Mouse (Mus musculus): ENCODE data around the gene Olfr317.

DNA sequence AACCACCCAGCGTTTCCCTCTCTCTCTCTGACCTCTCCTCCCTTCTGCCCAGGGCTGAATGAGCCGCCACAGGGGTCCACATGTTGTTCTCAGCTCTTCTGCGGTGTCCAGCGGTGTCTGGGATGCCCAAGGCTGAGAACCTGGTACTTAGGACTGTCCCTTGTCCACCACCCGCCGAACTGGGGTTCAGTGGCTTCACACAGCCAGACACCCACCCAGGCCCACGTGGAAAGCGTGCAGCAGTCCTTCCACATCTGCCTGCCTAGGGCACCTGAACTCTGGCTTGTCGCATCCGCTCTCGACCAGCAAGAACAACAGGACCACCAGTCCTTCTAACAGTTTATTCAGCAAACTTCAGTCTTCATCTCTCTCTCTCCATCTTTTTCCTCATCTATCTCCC is 29.9 kb downstream of the Olfr317 start:
- TF ChIP-seq POLR2A (IDR thresholded peaks at IDR 0.05; ENCODE audit: borderline replicate concordance, extremely low read depth, low read depth, low read length) (no peak), CTCF (IDR thresholded peaks at IDR 0.05; ENCODE audit: insufficient read depth, low read length) (no peak)

All from lung, adult 2 months (tissue).